Mouse (Mus musculus) urinary bladder, adult 2 months (tissue): Measurements from ENCODE around the gene Olfr854. TPM values are rescaled to one million over a fixed set of nuclear protein-coding genes. Genes with fewer than 3 reads are reported as not detected.

Experiments used
- DNase-seq: peaks from one replicate; pipeline ENCODE4 v3.0.0; 2022; ENCODE audit warnings: low spot score
- polyA plus RNA-seq: library from polyadenylated mRNA; depleted of rRNA; stranded (reverse); fragments of >200 nt; gene quantifications from 2 replicates; pipeline ENCODE4 v1.2.3, GENCODE M21; 2012; rRNA removed

Olfr854 gene
- not detected in 2 replicates for polyA plus RNA-seq

- DNase-seq = no peak
Measured at GRCm38 (mm10) chr9:19567282-19567681, at the start of gene Olfr854. Gene Olfr854 (minus strand): TSS chr9:19567382.

DNA sequence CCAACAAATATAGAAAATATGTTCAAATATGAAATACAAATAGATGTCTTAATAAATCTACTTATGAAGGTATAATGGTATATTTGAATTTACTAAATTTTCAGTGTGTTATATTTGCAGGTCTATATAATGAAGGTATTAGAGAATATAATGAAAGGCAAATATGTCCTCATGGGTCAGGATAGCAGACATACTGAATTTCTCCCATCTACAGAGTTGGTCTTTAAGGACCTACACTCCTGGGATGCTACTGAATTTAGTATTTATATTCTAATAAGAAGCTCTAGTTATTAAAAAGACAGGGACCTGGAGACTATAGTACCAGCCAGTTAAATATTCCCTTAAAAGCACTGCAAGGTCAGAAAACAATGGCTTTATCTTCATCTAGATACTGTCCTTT lies 15.1 kb upstream of the Olfr854 start, which contains the start of gene Olfr855:
Olfr855 (plus strand) TSS at position 301 of the 400 bp plus-strand sequence.
- DNase-seq = no peak

DNA sequence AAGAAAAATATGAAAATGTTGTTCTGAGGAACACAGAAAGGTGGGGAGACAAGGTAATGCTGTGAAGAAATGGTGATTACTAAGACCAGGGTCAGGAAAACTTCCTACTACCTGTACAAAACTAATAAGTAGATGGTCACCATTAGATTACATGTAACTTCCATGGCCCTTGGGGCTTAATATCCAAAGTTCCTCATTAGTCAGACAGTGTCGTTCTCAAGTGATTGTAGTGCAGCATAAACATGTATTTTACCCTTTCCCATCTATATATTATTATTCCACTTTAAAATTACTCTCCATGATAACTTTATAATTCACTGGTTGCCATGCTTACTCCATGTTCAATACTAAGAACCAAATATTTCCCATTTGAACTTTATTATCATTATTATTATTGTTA lies 26.2 kb downstream of the Olfr854 start, which contains the start of gene Olfr853:
Olfr853 (minus strand) TSS at position 101 of the 400 bp plus-strand sequence.
- no peak for DNase-seq

Other genes starting within 250 kb of the Olfr854 start
- not detected in 2 replicates for gene Olfr845, start 230.9 kb downstream of the Olfr854 start, polyA plus RNA-seq
- gene Olfr846, start 203.4 kb downstream of the Olfr854 start, polyA plus RNA-seq = not detected in 2 replicates
- gene Olfr847, start 188.7 kb downstream of the Olfr854 start, polyA plus RNA-seq = not detected in 2 replicates
- gene Olfr849, start 127.1 kb downstream of the Olfr854 start, polyA plus RNA-seq = not detected in 2 replicates
- not detected in 2 replicates for gene Olfr850, start 89.1 kb downstream of the Olfr854 start, polyA plus RNA-seq
- not detected in 2 replicates for gene Olfr851, start 74.1 kb downstream of the Olfr854 start, polyA plus RNA-seq
- gene Olfr853, start 26.3 kb downstream of the Olfr854 start, polyA plus RNA-seq = not detected in 2 replicates
- gene Olfr855, start 15.2 kb upstream of the Olfr854 start, polyA plus RNA-seq = not detected in 2 replicates
- gene Zfp317, start 54.7 kb upstream of the Olfr854 start, polyA plus RNA-seq = 20.5 and 21.4 TPM in 2 replicates
- gene Olfr857, start 142.1 kb upstream of the Olfr854 start, polyA plus RNA-seq = 0.03 and 0.11 TPM in 2 replicates
- not detected in 2 replicates for gene Olfr58, start 212.9 kb upstream of the Olfr854 start, polyA plus RNA-seq
- gene Olfr859, start 237.5 kb upstream of the Olfr854 start, polyA plus RNA-seq = not detected in 2 replicates